Mouse (Mus musculus): Measurements from ENCODE around the gene Lingo4.

DNA sequence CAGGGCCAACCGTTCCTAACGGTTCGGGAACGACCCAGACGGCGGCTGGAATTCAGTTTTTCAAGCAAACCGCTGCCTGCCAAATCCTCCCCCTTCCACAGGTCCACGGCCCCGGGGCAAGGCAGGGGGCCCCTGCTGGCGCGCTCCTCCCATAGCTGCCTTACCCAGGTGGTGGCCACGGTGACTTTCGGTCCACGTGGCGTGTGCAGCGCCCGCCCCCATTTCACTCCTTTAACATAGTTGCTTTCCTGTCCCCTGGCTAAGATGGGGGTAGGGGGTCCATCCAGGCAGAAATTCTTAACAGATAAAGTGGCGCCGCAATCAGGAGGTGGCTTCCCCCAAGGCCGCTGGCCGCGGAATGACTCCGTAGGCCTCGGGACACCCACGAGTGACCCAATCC is 14.2 kb downstream of the Lingo4 start:
- TF ChIP-seq CTCF (IDR thresholded peaks at IDR 0.05; ENCODE audit: low read depth, low read length) (no peak), TAL1 (conservative IDR thresholded peaks at IDR 0.05; ENCODE audit: low read depth, low read length) (no peak), GATA1 (IDR thresholded peaks at IDR 0.05; ENCODE audit: borderline replicate concordance, low read length) (no peak), GATA2 (IDR thresholded peaks at IDR 0.05; ENCODE audit: borderline replicate concordance, low read depth, low read length) (no peak), POLR2AphosphoS5 (IDR thresholded peaks at IDR 0.05; ENCODE audit: insufficient replicate concordance, low read depth, low read length) (no peak)

Measured in G1E (cell line).